Mouse (Mus musculus): ENCODE data around the gene Htr1d.

Htr1d gene

GRCm38 (mm10) chr4:136423224-136423623 lies at the start of gene Htr1d:
Gene Htr1d (plus strand): TSS chr4:136423524.
- no peak for DNase-seq (ENCODE audit: low read depth)

- DNase-seq (ENCODE audit: low read depth), result no peak
Observed at GRCm38 (mm10) chr4:136377001-136377400, 46.3 kb upstream of the Htr1d start.

GRCm38 (mm10) chr4:136383052-136383451 lies 40.3 kb upstream of the Htr1d start:
- no peak for DNase-seq (ENCODE audit: low read depth)

- DNase-seq (ENCODE audit: low read depth), result no peak
Observed at GRCm38 (mm10) chr4:136383839-136384238, 39.5 kb upstream of the Htr1d start.

- no peak for DNase-seq (ENCODE audit: low read depth)
Observed at GRCm38 (mm10) chr4:136387261-136387660, 36.1 kb upstream of the Htr1d start.

- DNase-seq (ENCODE audit: low read depth), result no peak
Observed at GRCm38 (mm10) chr4:136401806-136402205, 21.5 kb upstream of the Htr1d start.

- no peak for DNase-seq (ENCODE audit: low read depth)
Observed at GRCm38 (mm10) chr4:136407831-136408230, 15.5 kb upstream of the Htr1d start.

GRCm38 (mm10) chr4:136411995-136412765 lies 11.1 kb upstream of the Htr1d start:
- DNase-seq (ENCODE audit: low read depth), result no peak

- DNase-seq (ENCODE audit: low read depth), result no peak
Observed at GRCm38 (mm10) chr4:136415477-136415876, 7.8 kb upstream of the Htr1d start.

GRCm38 (mm10) chr4:136418962-136419361 lies 4.4 kb upstream of the Htr1d start:
- DNase-seq (ENCODE audit: low read depth), result no peak

GRCm38 (mm10) chr4:136419386-136419785 lies 3.9 kb upstream of the Htr1d start:
- no peak for DNase-seq (ENCODE audit: low read depth)

- no peak for DNase-seq (ENCODE audit: low read depth)
Observed at GRCm38 (mm10) chr4:136424120-136424999, 1.0 kb downstream of the Htr1d start.

GRCm38 (mm10) chr4:136425000-136425288 lies 1.6 kb downstream of the Htr1d start:
- DNase-seq (ENCODE audit: low read depth), result peak; percentile 33

GRCm38 (mm10) chr4:136430609-136431375 lies 7.5 kb downstream of the Htr1d start:
- no peak for DNase-seq (ENCODE audit: low read depth)

- DNase-seq (ENCODE audit: low read depth), result peak; percentile 67
Observed at GRCm38 (mm10) chr4:136431376-136431693, 8.0 kb downstream of the Htr1d start.

- DNase-seq (ENCODE audit: low read depth), result no peak
Observed at GRCm38 (mm10) chr4:136434029-136434428, 10.7 kb downstream of the Htr1d start.

GRCm38 (mm10) chr4:136439106-136439505 lies 15.8 kb downstream of the Htr1d start:
- no peak for DNase-seq (ENCODE audit: low read depth)

GRCm38 (mm10) chr4:136441354-136442043 lies 18.2 kb downstream of the Htr1d start:
- DNase-seq (ENCODE audit: low read depth), result no peak

GRCm38 (mm10) chr4:136444561-136444960 lies 21.2 kb downstream of the Htr1d start:
- DNase-seq (ENCODE audit: low read depth), result no peak

GRCm38 (mm10) chr4:136449795-136450194 lies 26.5 kb downstream of the Htr1d start:
- DNase-seq (ENCODE audit: low read depth), result no peak

- no peak for DNase-seq (ENCODE audit: low read depth)
Observed at GRCm38 (mm10) chr4:136450271-136450670, 26.9 kb downstream of the Htr1d start.

- no peak for DNase-seq (ENCODE audit: low read depth)
Observed at GRCm38 (mm10) chr4:136451564-136451963, 28.2 kb downstream of the Htr1d start.

Data from induced T-regulatory cell, adult 2 months (primary cell).